Mouse (Mus musculus): ENCODE measurements around the gene Emilin1. TPM values are rescaled to one million over a fixed set of nuclear protein-coding genes. Genes with fewer than 3 reads are reported as not detected.

Emilin1 gene
- total RNA-seq, 2 experiments from 2014 or later, result 5.7 to 6.5 TPM

DNA sequence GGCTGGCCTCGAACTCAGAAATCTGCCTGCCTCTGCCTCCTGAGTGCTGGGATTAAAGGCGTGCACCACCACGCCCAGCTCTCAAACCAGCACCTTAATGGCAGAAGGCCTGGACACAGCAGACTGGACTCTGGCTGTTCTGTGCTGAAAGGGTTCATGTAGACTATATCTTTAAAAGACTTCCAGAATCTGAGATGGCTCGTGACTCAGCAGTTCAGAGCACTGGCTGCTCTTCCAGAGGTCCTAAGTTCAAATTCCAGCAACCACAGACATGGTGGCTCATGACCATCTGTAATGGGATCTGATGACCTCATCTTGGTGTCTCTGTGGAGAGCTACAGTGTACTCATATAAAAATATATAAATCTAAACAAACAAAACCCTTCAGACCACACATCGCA lies 11.3 kb upstream of the Emilin1 start:
- DNase-seq (ENCODE audit: low spot score in 2 of 2), result no peak

DNA sequence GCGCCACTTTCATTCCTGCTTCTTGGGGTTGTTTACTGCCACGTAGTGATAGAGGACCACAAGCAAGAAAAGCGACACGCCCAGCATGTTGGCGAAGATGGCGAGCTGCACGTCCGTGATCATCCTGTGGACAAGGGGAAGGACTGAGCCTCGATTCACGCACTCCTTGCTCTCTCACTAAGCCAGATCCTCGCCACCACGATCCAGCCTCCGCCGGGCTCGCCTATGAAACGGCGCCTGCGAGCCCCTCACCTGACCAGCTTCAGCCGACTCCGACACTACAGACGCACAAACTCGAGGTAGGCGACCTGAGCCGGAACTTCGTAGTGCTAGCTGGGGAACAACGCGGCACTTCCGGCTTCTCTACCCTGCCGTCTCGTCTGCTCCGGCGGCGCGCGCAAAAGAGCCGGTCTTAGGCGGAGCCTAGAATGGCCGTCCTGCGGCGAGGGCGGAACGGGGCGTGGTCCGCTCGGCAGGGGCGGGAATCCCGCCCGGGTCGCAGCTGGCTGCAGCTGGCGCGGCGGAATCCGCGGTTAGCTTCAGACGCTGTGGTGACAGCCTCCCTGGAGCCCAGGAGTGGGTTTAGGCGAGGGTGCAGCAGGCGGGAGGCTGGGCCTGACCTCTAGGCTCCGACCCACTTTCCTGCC lies 5.7 kb upstream of the Emilin1 start, which contains the start of gene Ost4:
TSS of gene Ost4 (minus strand) at position 376 of the 647 bp plus-strand sequence.
- DNase-seq (ENCODE audit: low spot score in 2 of 2), result peak; percentile 92 to 96

DNA sequence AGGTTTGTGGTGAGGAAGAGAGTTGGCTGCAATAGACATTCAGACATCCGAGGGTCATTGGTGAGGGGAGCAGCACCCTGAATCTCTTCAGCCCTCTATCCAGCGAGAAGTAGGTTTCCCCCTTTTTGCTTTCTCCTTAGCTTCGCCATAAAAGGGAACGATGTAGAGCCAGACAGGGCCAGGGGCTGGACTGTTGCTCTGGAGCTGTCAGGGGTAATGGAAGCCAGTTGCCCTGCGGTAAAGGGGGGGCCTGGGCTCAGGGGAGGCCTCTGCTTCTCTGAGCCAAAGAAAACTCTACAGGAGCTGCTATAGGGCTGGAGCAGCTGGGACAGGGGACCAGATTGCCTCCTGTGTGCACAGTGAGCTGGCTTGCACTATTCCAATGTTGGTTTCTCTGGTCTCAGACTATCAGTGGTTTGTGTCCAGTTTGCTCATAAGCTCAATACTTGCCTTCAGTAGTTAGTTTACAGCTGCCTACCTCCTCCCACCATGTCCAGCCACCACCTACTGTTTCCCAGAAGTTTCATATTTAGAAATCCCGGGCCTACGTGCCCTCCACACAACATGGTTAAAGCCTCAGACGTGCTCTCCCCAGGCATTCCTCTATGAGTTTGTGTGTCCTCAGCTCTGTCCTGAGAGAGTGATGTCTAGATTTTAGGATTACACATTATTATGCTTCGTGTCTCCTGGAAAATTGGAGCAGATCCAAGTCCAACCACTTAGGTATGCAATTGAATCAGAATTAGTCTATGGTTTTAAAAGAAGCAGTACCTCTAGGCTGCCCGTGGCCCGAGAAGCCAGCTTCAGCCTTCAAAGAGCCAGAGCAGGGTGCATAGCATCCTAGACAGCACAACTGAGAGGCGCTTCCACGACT lies 4.5 kb upstream of the Emilin1 start:
- DNase-seq (ENCODE audit: low spot score in 2 of 2), result no peak

DNA sequence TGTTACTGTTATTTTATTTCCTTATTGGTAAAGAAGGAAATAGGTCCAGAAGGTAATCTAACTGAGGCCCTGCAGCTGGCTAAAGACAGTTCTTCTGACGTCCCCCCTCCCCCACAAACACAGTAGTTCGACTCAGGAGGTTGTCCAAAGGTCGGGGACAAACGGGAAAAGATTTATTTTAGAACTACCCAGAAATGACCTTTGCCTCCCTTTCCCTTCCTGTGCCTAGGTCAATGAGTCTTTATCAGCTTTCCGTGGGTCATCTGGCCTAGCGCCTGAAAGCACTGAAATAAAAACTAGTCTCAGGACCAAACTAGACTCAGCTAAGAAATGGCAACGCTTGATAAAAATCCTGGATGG lies 3.9 kb upstream of the Emilin1 start:
- no peak for DNase-seq (ENCODE audit: low spot score in 2 of 2)

DNA sequence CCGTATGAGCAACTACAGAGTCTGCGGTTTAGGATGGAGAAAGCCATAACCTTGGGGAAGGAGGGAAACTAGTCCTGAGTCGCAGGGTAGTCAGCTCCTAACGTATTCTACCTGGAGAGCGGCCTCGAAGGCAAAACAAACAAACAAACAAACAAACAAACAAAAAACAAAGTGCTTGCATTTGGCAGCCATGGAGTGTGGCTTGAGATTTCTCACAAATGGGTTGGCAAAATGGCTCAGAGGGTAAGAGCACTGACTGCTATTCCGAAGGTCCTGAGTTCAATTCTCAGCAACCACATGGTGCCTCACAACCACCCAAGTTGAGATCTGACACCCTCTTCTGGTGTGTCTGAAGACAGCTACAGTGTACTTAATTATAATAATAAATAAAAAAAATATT lies 3.3 kb upstream of the Emilin1 start:
- DNase-seq (ENCODE audit: low spot score in 2 of 2), result no peak

DNA sequence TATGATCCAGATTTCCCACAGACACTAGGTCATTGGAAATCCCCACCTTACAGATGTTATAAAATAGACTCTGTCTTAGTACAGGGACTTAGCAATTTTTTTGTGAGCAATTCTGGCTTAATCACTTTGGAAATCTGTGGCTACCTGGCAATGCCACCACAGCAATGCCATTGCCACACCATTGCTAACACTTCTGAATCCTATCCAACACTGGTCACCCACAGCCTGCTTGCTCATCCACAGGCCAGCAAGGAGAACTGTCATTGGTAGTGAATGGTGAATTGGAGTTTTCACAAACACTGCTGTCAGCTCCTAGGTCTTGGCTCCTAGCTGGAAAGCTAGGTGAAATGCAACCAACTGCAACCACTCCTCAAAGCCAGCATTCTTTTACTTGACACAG lies 2.7 kb upstream of the Emilin1 start:
- DNase-seq (ENCODE audit: low spot score in 2 of 2), result no peak

DNA sequence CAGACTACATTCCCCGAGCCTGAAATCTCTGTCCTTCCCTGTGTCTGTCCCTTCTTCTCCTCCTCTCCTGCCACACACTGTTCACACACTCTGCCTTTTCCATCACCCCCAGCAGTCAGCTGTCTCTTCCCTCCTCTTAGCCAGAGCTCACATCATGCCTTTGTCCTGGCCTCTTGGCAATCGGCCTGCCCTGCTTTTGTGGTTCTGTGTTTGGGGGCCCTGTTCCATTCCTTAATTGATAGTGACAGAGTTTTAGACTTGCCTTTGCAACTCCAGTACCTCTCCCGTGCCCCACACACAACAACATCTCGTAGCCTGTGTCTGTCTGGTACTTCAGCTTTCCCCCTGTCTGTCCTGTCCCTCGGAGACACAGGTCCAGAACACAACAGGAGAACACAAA lies 1.0 kb upstream of the Emilin1 start:
- DNase-seq (ENCODE audit: low spot score in 2 of 2), result no peak

DNA sequence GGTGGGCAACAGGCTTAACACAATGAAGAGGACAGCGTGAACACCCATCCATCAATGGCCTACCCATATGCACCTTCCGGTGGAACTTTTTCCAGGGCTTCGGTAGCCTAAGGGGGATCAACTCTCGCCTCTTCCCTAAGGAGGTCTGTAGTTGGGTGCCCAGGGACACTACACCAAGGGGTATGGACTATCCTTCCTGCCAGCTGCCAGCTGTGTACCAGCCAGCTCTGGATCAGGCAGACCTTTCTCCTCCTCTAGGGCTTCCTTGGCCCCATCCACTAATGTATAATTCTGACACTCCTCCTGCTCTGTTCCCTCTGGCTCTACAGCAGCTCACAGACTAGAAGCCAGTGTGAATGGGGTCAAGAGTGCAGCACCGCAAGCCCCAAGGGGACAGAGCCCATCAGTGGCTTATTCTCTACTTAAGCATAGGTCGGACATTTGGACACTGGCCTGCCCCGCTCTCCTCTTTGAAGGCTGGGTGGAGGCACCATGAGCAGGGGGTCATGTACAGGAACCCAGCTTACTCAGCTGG lies 966 bp downstream of the Emilin1 start:
- DNase-seq (ENCODE audit: low spot score in 2 of 2), result no peak

DNA sequence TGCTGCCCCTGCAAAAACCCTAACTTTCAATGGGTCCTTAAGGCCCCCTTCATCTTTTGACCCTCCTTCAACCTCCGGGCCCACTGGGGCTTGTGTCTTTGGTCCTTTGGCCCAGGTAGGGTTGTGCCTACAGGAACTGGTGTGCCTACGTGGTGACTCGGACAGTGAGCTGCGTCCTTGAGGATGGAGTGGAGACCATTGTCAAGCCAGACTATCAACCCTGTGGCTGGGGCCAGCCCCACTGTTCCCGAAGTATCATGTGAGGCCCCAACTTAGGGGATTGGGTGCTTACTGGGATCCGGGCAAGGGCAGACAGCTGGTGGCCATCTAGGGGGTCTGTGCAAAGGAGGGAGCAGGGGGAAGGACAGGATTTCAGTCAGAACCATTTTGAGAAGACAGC lies 1.6 kb downstream of the Emilin1 start:
- no peak for DNase-seq (ENCODE audit: low spot score in 2 of 2)

DNA sequence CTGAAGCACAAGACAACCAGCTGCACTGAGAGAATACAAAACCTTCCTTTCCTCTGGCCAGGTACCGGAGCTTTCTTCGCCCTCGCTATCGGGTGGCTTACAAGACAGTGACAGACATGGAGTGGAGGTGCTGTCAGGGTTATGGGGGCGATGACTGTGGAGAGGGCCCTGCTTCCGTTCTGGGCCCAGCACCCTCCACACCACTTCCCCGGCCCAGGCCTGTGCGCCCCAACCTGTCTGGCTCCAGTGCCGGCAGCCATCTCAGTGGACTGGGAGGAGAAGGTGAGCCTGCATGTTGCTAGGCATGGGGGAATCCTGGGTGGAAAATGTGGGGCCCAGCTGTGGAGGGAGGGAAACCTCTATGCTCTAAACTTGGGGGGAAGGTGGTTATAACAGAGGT lies 2.3 kb downstream of the Emilin1 start:
- DNase-seq (ENCODE audit: low spot score in 2 of 2), result no peak

DNA sequence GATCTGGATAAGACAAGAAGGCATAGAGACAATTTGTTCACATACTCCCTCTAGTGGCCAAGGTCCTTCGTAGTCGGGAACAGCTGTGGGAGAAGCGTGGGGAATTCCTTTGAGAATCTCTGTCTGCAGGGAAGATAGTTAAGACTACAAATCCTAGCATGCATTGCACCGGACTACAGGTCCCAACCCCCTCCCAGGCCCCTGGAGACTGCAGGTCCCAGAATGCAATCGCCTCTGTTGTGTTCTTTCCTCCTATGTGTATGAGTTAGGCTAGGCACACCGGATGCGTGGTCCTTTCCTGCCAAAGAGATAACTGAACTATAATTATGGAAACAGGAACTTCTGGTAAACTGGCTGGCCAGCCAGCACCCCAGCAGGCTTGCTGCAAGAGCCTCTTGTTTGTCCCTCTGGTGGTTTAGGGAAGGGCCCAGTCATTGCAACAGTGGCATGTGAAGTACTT lies 2.8 kb downstream of the Emilin1 start:
- peak; percentile 79 to 84 for DNase-seq (ENCODE audit: low spot score in 2 of 2)

DNA sequence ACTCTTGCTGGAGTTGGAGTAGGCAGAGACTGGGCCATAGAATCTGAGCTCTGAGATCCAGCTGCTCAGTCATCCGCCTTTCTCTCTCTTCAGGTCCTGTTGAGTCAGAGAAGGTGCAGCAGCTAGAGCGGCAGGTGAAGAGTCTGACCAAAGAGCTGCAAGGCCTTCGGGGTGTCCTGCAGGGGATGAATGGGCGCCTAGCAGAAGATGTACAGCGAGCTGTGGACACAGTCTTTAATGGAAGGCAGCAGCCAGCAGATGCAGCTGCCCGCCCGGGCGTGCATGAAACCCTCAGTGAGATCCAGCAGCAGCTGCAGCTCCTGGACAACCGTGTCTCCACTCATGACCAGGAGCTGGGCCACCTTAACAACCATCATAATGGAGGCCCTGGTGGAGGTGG lies 3.6 kb downstream of the Emilin1 start:
- DNase-seq (ENCODE audit: low spot score in 2 of 2), result no peak

DNA sequence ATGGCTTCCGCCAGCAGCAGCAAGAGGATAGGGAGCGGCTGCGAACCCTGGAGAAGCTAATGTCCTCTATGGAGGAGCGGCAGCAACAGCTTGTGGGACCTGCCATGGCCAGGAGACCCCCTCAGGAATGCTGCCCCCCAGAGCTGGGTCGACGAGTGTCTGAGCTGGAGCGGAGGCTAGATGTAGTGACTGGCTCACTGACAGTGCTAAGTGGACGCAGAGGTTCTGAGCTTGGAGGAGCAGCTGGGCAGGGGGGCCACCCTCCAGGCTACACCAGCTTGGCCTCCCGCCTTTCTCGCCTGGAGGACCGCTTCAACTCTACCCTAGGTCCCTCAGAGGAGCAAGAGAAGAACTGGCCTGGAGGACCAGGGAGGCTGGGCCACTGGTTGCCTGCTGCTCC lies 4.1 kb downstream of the Emilin1 start:
- no peak for DNase-seq (ENCODE audit: low spot score in 2 of 2)

DNA sequence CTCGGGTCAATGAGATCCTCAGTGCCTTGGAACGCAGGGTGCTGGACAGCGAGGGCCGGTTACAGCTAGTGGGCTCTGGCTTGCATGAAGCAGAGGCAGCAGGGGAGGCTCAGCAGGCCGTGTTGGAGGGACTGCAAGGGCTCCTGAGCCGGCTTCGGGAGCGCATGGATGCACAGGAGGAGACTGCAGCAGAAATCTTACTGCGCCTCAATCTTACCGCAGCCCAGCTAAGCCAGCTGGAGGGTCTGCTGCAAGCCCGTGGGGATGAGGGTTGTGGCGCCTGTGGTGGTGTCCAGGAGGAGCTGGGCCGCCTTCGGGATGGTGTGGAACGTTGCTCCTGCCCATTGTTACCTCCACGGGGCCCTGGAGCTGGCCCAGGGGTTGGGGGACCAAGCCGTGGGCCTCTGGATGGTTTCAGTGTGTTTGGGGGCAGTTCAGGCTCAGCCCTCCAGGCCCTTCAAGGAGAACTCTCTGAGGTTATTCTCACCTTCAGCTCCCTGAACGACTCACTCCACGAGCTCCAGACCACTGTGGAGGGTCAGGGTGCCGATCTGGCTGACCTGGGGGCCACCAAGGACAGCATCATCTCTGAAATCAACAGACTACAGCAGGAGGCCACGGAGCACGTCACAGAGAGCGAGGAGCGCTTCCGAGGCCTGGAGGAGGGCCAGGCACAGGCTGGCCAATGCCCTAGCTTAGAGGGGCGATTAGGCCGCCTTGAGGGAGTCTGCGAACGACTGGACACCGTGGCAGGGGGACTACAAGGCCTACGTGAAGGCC lies 4.9 kb downstream of the Emilin1 start:
- no peak for DNase-seq (ENCODE audit: low spot score in 2 of 2)

DNA sequence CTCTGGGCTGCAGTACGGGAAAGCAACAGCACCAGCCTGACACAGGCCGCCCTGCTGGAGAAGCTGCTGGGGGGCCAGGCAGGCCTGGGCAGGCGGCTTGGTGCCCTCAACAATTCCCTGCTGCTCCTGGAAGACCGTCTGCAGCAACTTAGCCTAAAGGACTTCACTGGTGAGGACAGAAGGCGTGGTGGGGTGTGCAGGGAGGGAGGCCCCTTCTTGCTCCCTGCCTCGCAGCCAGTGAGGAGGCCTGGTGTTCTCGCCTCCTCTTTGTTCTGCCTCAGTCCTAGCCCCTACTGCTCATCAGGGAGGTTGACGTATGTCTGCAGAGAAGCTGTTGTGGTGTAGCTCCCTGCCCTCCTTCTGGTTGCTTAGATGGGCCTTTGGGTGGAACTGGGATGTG lies 5.5 kb downstream of the Emilin1 start:
- no peak for DNase-seq (ENCODE audit: low spot score in 2 of 2)

DNA sequence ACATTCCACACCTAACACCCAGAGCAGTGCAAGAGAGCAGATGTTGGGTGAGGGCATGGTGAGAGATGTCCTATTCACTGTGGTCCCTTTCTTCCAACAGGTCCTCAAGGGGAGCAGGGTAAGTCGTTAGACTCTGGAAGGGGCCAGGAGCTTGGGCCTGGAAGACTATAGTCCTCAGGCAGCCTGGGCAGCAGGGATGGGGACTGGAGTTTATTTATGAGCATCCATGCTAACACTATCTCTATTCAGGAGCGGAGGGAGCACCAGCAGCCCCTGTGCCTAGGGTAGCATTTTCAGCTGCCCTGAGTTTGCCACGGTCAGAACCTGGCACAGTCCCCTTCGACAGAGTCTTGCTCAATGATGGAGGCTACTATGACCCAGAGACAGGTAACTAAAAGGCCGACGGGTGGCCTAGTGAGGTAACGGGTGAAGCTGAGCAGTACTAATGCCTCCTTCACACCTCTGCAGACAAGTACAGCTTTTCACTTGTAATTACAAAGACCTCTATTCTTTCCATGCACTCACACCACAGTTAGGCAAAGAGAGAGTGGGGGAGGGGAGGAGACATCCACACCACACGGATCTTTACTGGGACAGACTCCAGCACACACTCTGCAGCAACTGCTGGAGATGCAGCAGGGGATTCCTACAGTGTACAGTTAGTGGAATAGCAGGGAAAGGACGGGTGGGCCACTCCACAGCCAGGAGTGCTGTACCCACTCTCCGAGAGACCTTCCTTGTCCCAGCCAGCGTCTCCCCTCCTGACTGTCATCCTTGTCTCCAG lies 6.8 kb downstream of the Emilin1 start:
- DNase-seq (ENCODE audit: low spot score in 2 of 2), result peak in 1 of 2 experiments; percentile 17

DNA sequence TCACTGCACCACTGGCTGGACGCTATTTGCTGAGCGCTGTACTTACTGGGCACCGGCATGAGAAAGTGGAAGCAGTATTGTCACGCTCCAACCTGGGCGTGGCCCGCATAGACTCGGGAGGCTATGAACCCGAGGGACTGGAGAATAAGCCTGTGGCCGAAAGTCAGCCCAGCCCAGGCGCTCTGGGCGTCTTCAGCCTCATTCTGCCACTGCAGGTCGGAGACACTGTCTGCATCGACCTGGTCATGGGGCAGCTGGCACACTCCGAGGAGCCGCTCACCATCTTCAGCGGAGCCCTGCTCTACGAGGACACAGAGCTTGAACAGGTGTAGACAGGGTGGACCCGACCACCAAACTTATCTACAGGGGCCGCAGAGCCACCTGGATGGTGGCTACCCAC lies 7.4 kb downstream of the Emilin1 start:
- peak in 1 of 2 experiments; percentile 19 for DNase-seq (ENCODE audit: low spot score in 2 of 2)

DNA sequence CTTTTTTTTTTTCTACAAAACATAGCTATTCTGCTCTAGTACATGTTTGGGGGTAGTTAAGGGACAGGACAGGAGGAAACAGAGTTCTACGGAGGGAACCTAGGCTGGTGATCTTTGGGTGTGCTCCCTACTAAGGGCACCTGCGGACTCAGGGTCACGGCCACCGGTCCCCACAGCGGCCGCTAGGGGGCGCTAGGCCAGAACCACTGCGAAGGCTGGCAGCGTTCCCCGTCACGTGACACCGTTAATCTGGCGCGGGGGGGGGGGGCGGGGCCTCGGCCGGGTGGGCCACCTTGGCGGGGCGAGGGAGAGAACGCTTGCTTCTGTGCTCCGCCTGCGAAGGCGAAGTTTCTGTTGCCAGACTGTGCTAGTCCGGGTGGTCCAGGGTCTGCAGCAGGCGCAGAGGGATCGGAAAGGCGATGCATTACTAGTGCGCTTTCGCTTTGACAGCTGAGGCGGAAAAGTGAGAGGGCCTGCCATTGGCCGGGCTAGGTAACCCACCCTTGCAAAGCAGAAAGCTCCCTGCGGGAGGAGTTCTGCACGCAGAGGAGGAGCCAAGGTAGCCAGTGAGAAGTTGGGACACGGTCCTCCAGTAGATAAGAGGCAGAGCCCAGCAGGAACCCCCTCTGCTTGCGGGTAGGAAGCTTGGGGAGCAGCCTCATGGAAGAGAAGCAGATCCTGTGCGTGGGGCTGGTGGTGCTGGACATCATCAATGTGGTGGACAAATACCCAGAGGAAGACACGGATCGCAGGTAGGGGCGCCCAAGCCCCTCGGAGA lies 8.2 kb downstream of the Emilin1 start, which contains the start of gene Khk:
TSS of gene Khk (plus strand) at position 176 of the 778 bp plus-strand sequence.
- DNase-seq (ENCODE audit: low spot score in 2 of 2), result peak; percentile 91 to 94

DNA sequence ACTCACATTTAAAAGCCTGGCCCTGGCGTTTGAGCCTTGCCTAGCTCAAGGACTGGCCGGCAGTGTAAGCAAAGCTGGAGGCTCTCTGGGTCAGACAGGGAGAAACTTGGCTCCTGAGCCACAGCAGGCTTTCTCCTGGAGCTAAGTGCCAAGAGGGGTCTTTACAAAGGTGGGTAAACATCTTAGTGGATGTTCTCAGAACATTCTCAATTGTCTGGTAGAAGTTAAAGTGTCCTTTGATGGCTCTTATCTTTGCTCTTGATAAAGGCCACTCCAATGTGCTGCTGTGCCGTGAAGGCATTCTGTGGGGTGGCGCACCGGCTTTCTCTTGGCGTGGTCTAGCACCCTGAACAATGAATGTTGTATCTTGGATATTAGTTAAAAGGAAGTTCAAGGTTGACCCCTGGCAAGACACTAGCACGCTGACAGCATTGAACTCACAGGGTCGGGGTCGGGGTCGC lies 9.4 kb downstream of the Emilin1 start:
- no peak for DNase-seq (ENCODE audit: low spot score in 2 of 2)

DNA sequence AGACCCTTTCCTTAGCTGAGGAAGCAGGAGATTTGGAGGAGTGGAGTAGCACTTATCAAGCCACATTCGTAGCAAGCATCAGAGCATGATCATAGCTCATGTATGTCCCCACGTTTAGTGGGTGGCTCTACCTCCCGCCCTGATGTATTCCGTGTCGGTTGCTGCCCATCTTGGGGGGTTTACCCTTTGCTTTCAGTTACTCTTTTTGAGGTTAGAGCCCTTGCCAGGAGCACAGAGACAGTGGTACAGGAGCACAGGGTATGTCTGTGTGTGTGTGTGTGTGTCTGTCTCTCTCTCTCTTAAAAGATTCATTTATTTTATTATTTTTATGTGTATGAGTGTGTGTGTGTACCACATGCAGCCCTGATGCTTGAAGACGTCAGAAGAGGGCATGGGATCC lies 9.9 kb downstream of the Emilin1 start:
- DNase-seq (ENCODE audit: low spot score in 2 of 2), result no peak
